ENCODE assay signal across 9 mouse cellular contexts in the genomic region with DNA sequence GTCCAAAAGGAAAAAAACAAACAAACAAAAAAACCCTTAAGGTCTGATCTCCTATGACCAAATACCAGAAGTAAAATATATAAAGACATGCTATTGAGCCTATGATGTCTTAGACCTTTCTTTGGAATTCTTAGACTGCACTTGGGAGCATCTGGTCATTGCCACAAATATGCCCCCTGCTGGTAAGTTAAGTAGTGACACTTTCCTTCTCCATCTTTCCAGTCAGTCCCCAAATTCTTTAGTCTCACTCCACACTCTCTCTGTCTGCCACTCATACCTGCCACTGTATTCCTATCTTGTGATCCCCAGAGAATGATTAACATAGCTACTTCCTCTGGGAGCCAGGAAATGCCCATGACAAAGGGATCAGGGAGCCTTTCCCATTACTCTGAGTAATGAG. TPM values are rescaled to one million over a fixed set of nuclear protein-coding genes. Genes with fewer than 3 reads are reported as not detected.
DNase-seq lines count a peak whose midpoint lies in the region; ATAC-seq and TF ChIP-seq lines count a peak whose summit lies in the region.
"Had no signal": no experiment of that assay in that cellular context is flagged by ENCODE, and none has a peak within 500 bp of the region (broad histone marks: within the 10 kb centered on the region; RNA-seq: fewer than 3 reads in every experiment).

No protein-coding gene starts in this region.

- no peak overlapping the region for H3K4me2 ChIP-seq in midbrain, embryonic 11.5 days
- no peak overlapping the region for H3K4me2 ChIP-seq in midbrain, embryonic 16.5 days (ENCODE audit: low read length)
- H3K4me2 ChIP-seq in heart, postnatal 0 days (ENCODE audit: low read depth, low read length): no peak overlapping the region
- H3K4me2 ChIP-seq in forebrain, embryonic 16.5 days (ENCODE audit: low read length): no peak overlapping the region
- H3K4me2 ChIP-seq: lung, embryonic 15.5 days had no signal

- no peak overlapping the region for H3K4me3 ChIP-seq in gastrocnemius, adult 2 months
- H3K4me3 ChIP-seq in midbrain, embryonic 11.5 days (ENCODE audit: low read depth, low read length): no peak overlapping the region
- no peak overlapping the region for H3K4me3 ChIP-seq in midbrain, embryonic 16.5 days (ENCODE audit: low read depth, low read length)
- H3K4me3 ChIP-seq in heart, postnatal 0 days (ENCODE audit: low read depth, low read length): no peak overlapping the region
- H3K4me3 ChIP-seq in forebrain, embryonic 16.5 days (replicated peaks; ENCODE audit: low read length): no peak overlapping the region
- H3K4me3 ChIP-seq: lung, embryonic 15.5 days had no signal

- no peaks in the 10 kb centered on the region for H3K36me3 ChIP-seq in midbrain, embryonic 11.5 days (ENCODE audit: control insufficient read depth, insufficient read depth, low read length)
- H3K36me3 ChIP-seq in midbrain, embryonic 16.5 days (ENCODE audit: control insufficient read depth, insufficient read depth, low read length): no peaks in the 10 kb centered on the region
- H3K36me3 ChIP-seq in heart, postnatal 0 days (replicated peaks; ENCODE audit: control insufficient read depth, insufficient read depth, low read length): peaks cover 7% of the 10 kb centered on the region
- no peaks in the 10 kb centered on the region for H3K36me3 ChIP-seq in forebrain, embryonic 16.5 days (ENCODE audit: control insufficient read depth, insufficient read depth)
- H3K36me3 ChIP-seq: lung, embryonic 15.5 days had no signal

- DNase-seq in gastrocnemius, adult 2 months: no peak
- DNase-seq in gastrocnemius, adult 8-10 months (ENCODE audit: low spot score in 2 of 2): no peak
- peak; percentile 89 for DNase-seq in midbrain, embryonic 11.5 days (ENCODE audit: low spot score, missing footprints)
- DNase-seq in NIH3T3 (ENCODE audit: low read depth): peak; percentile 77
- peak; percentile 67 for DNase-seq in heart, postnatal 0 days (ENCODE audit: low spot score)
- DNase-seq in natural killer cell, adult 2 months (ENCODE audit: low spot score in 2 of 2): no peak

- no peaks in the 10 kb centered on the region for H3K9me3 ChIP-seq in midbrain, embryonic 11.5 days (ENCODE audit: control insufficient read depth, low read length)
- no peaks in the 10 kb centered on the region for H3K9me3 ChIP-seq in midbrain, embryonic 16.5 days (replicated peaks; ENCODE audit: control insufficient read depth, low read length, poor library complexity, severe bottlenecking)
- H3K9me3 ChIP-seq in heart, postnatal 0 days (replicated peaks; ENCODE audit: control insufficient read depth, low read length): no peaks in the 10 kb centered on the region
- H3K9me3 ChIP-seq in forebrain, embryonic 16.5 days (ENCODE audit: control insufficient read depth, low read length): no peaks in the 10 kb centered on the region
- H3K9me3 ChIP-seq: lung, embryonic 15.5 days had no signal

- intact Hi-C loops in gastrocnemius, adult 2 months (cut with DNase I): loop anchor here (1.0 to 5.0 kb wide), 2 partner anchors 82 to 266 kb away; a partner anchor contains a TSS

- ATAC-seq in midbrain, embryonic 11.5 days (ENCODE audit: low FRiP score): no peak
- no peak for ATAC-seq in midbrain, embryonic 16.5 days
- ATAC-seq in heart, postnatal 0 days (ENCODE audit: insufficient read depth, low read depth): no peak
- no peak for ATAC-seq in forebrain, embryonic 16.5 days

- peaks cover 6% of the 10 kb centered on the region; the same call in 1 of the 2 replicates for H3K27me3 ChIP-seq in midbrain, embryonic 11.5 days (ENCODE audit: control insufficient read depth, insufficient read depth, low read length)
- H3K27me3 ChIP-seq in midbrain, embryonic 16.5 days (ENCODE audit: control insufficient read depth, insufficient read depth, low read depth, low read length): no peaks in the 10 kb centered on the region
- no peaks in the 10 kb centered on the region for H3K27me3 ChIP-seq in heart, postnatal 0 days (ENCODE audit: control insufficient read depth, insufficient read depth, low read length)
- no peaks in the 10 kb centered on the region for H3K27me3 ChIP-seq in forebrain, embryonic 16.5 days (replicated peaks; ENCODE audit: control insufficient read depth, insufficient read depth, low read length)

- peak; percentile 80 for TF ChIP-seq CTCF in gastrocnemius, adult 2 months (IDR thresholded peaks at IDR 0.05)
- TF ChIP-seq CTCF in heart, postnatal 0 days (IDR thresholded peaks at IDR 0.05; ENCODE audit: low read depth): peak; percentile 78

- peaks cover 9% of the 10 kb centered on the region; the same call in 1 of the 2 replicates for H3K4me1 ChIP-seq in midbrain, embryonic 11.5 days (ENCODE audit: control insufficient read depth, insufficient read depth, low read length)
- H3K4me1 ChIP-seq in midbrain, embryonic 16.5 days (ENCODE audit: control insufficient read depth, insufficient read depth, low read length): peaks cover 9% of the 10 kb centered on the region; the same call in 1 of the 2 replicates
- peaks cover 14% of the 10 kb centered on the region; the same call in 1 of the 2 replicates for H3K4me1 ChIP-seq in heart, postnatal 0 days (ENCODE audit: control insufficient read depth, insufficient read depth)
- peaks cover 10% of the 10 kb centered on the region for H3K4me1 ChIP-seq in forebrain, embryonic 16.5 days (replicated peaks; ENCODE audit: control insufficient read depth, insufficient read depth, low read length)

- no peak overlapping the region for H3K9ac ChIP-seq in midbrain, embryonic 11.5 days (ENCODE audit: low read length)
- no peak overlapping the region for H3K9ac ChIP-seq in midbrain, embryonic 16.5 days (ENCODE audit: low read depth, low read length)
- H3K9ac ChIP-seq in heart, postnatal 0 days (replicated peaks; ENCODE audit: low read depth, low read length): no peak overlapping the region
- H3K9ac ChIP-seq in forebrain, embryonic 16.5 days (replicated peaks; ENCODE audit: low read depth, low read length): no peak overlapping the region
- H3K9ac ChIP-seq: lung, embryonic 15.5 days had no signal

- TF ChIP-seq EP300 in heart, postnatal 0 days (IDR thresholded peaks at IDR 0.05; ENCODE audit: low read depth): no peak

- peak overlapping the region; percentile 94 for H3K27ac ChIP-seq in gastrocnemius, adult 2 months
- H3K27ac ChIP-seq in midbrain, embryonic 11.5 days (ENCODE audit: low read depth, low read length): no peak overlapping the region
- no peak overlapping the region for H3K27ac ChIP-seq in midbrain, embryonic 16.5 days (ENCODE audit: low read length)
- H3K27ac ChIP-seq in heart, postnatal 0 days (ENCODE audit: low read depth): no peak overlapping the region
- H3K27ac ChIP-seq in forebrain, embryonic 16.5 days (ENCODE audit: low read length): no peak overlapping the region
- H3K27ac ChIP-seq: lung, embryonic 15.5 days had no signal

RNA-seq across cellular contexts. Expression of a gene that starts 2.0 kb away (rescaled TPM):
- 1,000 to 10,000 TPM; 2,377 to 3,782 TPM for total RNA-seq in gastrocnemius, adult 2 months (2021)
- 1,000 to 10,000 TPM; 3,090 to 3,449 (median 3,228) TPM for total RNA-seq in gastrocnemius, adult 8-10 months (2022)
- polyA plus RNA-seq in midbrain, embryonic 11.5 days (2014; fragmentation: Nextera tagmentation; extraction: Ambion mirVana): 0.26 TPM in 1 of 2 replicates, not detected in the other
- 0.19 TPM in 1 of 2 replicates, not detected in the other for polyA plus RNA-seq in midbrain, embryonic 16.5 days (2015; fragmentation: Nextera tagmentation; extraction: Ambion mirVana)
- 17.7 and 25.0 TPM in 2 replicates for total RNA-seq in heart, postnatal 0 days (2014; rRNA removed; ENCODE audit: low replicate concordance)
- 11.5 and 13.0 TPM in 2 replicates for polyA plus RNA-seq in heart, postnatal 0 days (2015; fragmentation: Nextera tagmentation; extraction: Ambion mirVana)
- 0.31 TPM in 1 of 2 replicates, not detected in the other for polyA plus RNA-seq in forebrain, embryonic 16.5 days (2015; fragmentation: Nextera tagmentation; extraction: Ambion mirVana)

RNA-seq across cellular contexts. Expression of a gene that starts 9.8 kb away (rescaled TPM):
- total RNA-seq in gastrocnemius, adult 2 months (2021): 100 to 1,000 TPM; 142 to 187 TPM
- total RNA-seq in gastrocnemius, adult 8-10 months (2022): 100 to 1,000 TPM; 153 to 168 (median 158) TPM
- 0.14 and 0.22 TPM in 2 replicates for polyA plus RNA-seq in midbrain, embryonic 11.5 days (2014; fragmentation: Nextera tagmentation; extraction: Ambion mirVana)
- polyA plus RNA-seq in midbrain, embryonic 16.5 days (2015; fragmentation: Nextera tagmentation; extraction: Ambion mirVana): 0.16 and 0.24 TPM in 2 replicates
- total RNA-seq in heart, postnatal 0 days (2014; rRNA removed; ENCODE audit: low replicate concordance): 190 and 249 TPM in 2 replicates
- polyA plus RNA-seq in heart, postnatal 0 days (2015; fragmentation: Nextera tagmentation; extraction: Ambion mirVana): 96.8 and 104 TPM in 2 replicates
- polyA plus RNA-seq in forebrain, embryonic 16.5 days (2015; fragmentation: Nextera tagmentation; extraction: Ambion mirVana): 0.12 and 0.14 TPM in 2 replicates

RNA-seq across cellular contexts. Expression of a gene that starts 15.8 kb away (rescaled TPM):
- total RNA-seq in gastrocnemius, adult 2 months (2021): 10 to 100 TPM; 73.8 to 76.3 TPM
- 10 to 100 TPM; 64.6 to 79.3 (median 71.4) TPM for total RNA-seq in gastrocnemius, adult 8-10 months (2022)
- polyA plus RNA-seq in midbrain, embryonic 11.5 days (2014; fragmentation: Nextera tagmentation; extraction: Ambion mirVana): 74.3 and 74.7 TPM in 2 replicates
- polyA plus RNA-seq in midbrain, embryonic 16.5 days (2015; fragmentation: Nextera tagmentation; extraction: Ambion mirVana): 89.9 and 92.9 TPM in 2 replicates
- total RNA-seq in heart, postnatal 0 days (2014; rRNA removed; ENCODE audit: low replicate concordance): 71.2 and 91.6 TPM in 2 replicates
- polyA plus RNA-seq in heart, postnatal 0 days (2015; fragmentation: Nextera tagmentation; extraction: Ambion mirVana): 42.6 and 42.9 TPM in 2 replicates
- polyA plus RNA-seq in forebrain, embryonic 16.5 days (2015; fragmentation: Nextera tagmentation; extraction: Ambion mirVana): 96.8 and 101 TPM in 2 replicates

RNA-seq across cellular contexts. Expression of a gene that starts 17.5 kb away (rescaled TPM):
- total RNA-seq in gastrocnemius, adult 2 months (2021): 1 to 10 TPM; 4.9 to 6.3 TPM
- 1 to 10 TPM; 2.4 to 6.4 (median 3.8) TPM for total RNA-seq in gastrocnemius, adult 8-10 months (2022)
- polyA plus RNA-seq in midbrain, embryonic 11.5 days (2014; fragmentation: Nextera tagmentation; extraction: Ambion mirVana): 14.2 and 14.3 TPM in 2 replicates
- 13.8 and 14.2 TPM in 2 replicates for polyA plus RNA-seq in midbrain, embryonic 16.5 days (2015; fragmentation: Nextera tagmentation; extraction: Ambion mirVana)
- 8.8 and 29.8 TPM in 2 replicates for total RNA-seq in heart, postnatal 0 days (2014; rRNA removed; ENCODE audit: low replicate concordance)
- polyA plus RNA-seq in heart, postnatal 0 days (2015; fragmentation: Nextera tagmentation; extraction: Ambion mirVana): 2.8 and 3.0 TPM in 2 replicates
- polyA plus RNA-seq in forebrain, embryonic 16.5 days (2015; fragmentation: Nextera tagmentation; extraction: Ambion mirVana): 10.4 and 11.1 TPM in 2 replicates

RNA-seq across cellular contexts. Expression of a gene that starts 36.4 kb away (rescaled TPM):
- 1 to 10 TPM; 1.9 to 3.3 TPM for total RNA-seq in gastrocnemius, adult 2 months (2021)
- total RNA-seq in gastrocnemius, adult 8-10 months (2022): 1 to 10 TPM; 1.3 to 2.0 (median 1.5) TPM
- polyA plus RNA-seq in midbrain, embryonic 11.5 days (2014; fragmentation: Nextera tagmentation; extraction: Ambion mirVana): 20.7 and 22.0 TPM in 2 replicates
- 25.5 and 27.2 TPM in 2 replicates for polyA plus RNA-seq in midbrain, embryonic 16.5 days (2015; fragmentation: Nextera tagmentation; extraction: Ambion mirVana)
- 11.1 and 14.2 TPM in 2 replicates for total RNA-seq in heart, postnatal 0 days (2014; rRNA removed; ENCODE audit: low replicate concordance)
- 11.4 and 11.9 TPM in 2 replicates for polyA plus RNA-seq in heart, postnatal 0 days (2015; fragmentation: Nextera tagmentation; extraction: Ambion mirVana)
- 21.6 and 23.3 TPM in 2 replicates for polyA plus RNA-seq in forebrain, embryonic 16.5 days (2015; fragmentation: Nextera tagmentation; extraction: Ambion mirVana)

Comparison
In these comparisons a context has a peak if more than half of its experiments do, and no peak if none do; other contexts are left out.
1. DNase-seq: peak in midbrain, embryonic 11.5 days (single experiment), NIH3T3 (single experiment) and heart, postnatal 0 days (single experiment); none in gastrocnemius, adult 2 months (single experiment), gastrocnemius, adult 8-10 months (0 of 2) and natural killer cell, adult 2 months (0 of 2).
2. RNA of a gene that starts 9.8 kb away (polyA plus RNA-seq): 96.8 to 104 TPM in heart, postnatal 0 days; 0.14 to 0.22 TPM in midbrain, embryonic 11.5 days, 0.16 to 0.24 TPM in midbrain, embryonic 16.5 days and 0.12 to 0.14 TPM in forebrain, embryonic 16.5 days; every median in the first group is over 10 times any median in the second.